Mouse (Mus musculus) heart, postnatal 0 days (tissue): ENCODE results near the gene Tmem120a. TPM values are rescaled to one million over a fixed set of nuclear protein-coding genes. Genes with fewer than 3 reads are reported as not detected.

Source experiments
- ATAC-seq: fragments of 200-750 bp; cut with Nextera tagmentation; 2 replicates; pipeline ENCODE4 v1.8.0; 2017; ENCODE audit warnings: low read depth, moderate number of reproducible peaks, moderate library complexity; ENCODE audit not compliant: insufficient read depth
- DNase-seq: peaks from one replicate; pipeline ENCODE4 v3.0.0-alpha.2; 2016; ENCODE audit warnings: low spot score
- H3K27ac ChIP-seq: fragments of 300-500 bp; sonication (generic); 2 replicates; pipeline ENCODE4 v1.5.1; 2014; ENCODE audit warnings: low read depth, mild to moderate bottlenecking
- H3K27me3 ChIP-seq: fragments of 300-500 bp; sonication (generic); 2 replicates; pipeline ENCODE4 v1.6.1; 2014; ENCODE audit warnings: low read length, mixed read lengths; ENCODE audit not compliant: control insufficient read depth, insufficient read depth
- H3K36me3 ChIP-seq: fragments of 300-500 bp; sonication (generic); replicated peaks from 2 replicates; pipeline ENCODE4 v1.6.1; 2014; ENCODE audit warnings: low read length, mixed read lengths; ENCODE audit not compliant: control insufficient read depth, insufficient read depth
- H3K4me1 ChIP-seq: fragments of 300-500 bp; sonication (generic); 2 replicates; pipeline ENCODE4 v1.6.1; 2014; ENCODE audit warnings: antibody characterized with exemption; ENCODE audit not compliant: control insufficient read depth, insufficient read depth
- H3K4me2 ChIP-seq: fragments of 300-500 bp; sonication (generic); 2 replicates; pipeline ENCODE4 v1.6.1; 2014; ENCODE audit warnings: low read depth, mild to moderate bottlenecking, low read length, moderate library complexity
- H3K4me3 ChIP-seq: fragments of 300-500 bp; sonication (generic); 2 replicates; pipeline ENCODE4 v1.5.1; 2014; ENCODE audit warnings: low read depth, low read length
- H3K9ac ChIP-seq: fragments of 300-500 bp; sonication (generic); replicated peaks from 2 replicates; pipeline ENCODE4 v1.6.1; 2014; ENCODE audit warnings: low read depth, low read length, mixed read lengths
- H3K9me3 ChIP-seq: fragments of 300-500 bp; sonication (generic); replicated peaks from 2 replicates; pipeline ENCODE4 v1.6.1; 2016; ENCODE audit warnings: low read length; ENCODE audit not compliant: control insufficient read depth
- CTCF ChIP-seq: IDR thresholded peaks from 2 replicates; pipeline ENCODE4 v1.5.1; 2016; ENCODE audit warnings: antibody characterized with exemption, control low read depth, low read depth
- EP300 ChIP-seq: IDR thresholded peaks from 2 replicates; pipeline ENCODE4 v1.6.1; 2016; ENCODE audit warnings: antibody characterized with exemption, low read depth
- WGBS: fragments of 180-500 bp; shearing (Covaris S2); extraction: QIAGEN DNeasy Blood & Tissue Kit; methylation state at CpG from one replicate; pipeline ENCODE4 v1.1.7; 2014; 5-methylcytosine and 5-hydroxymethylcytosine counted together
- polyA plus RNA-seq: library from polyadenylated mRNA; unstranded; fragments of >200 nt; fragmentation: Nextera tagmentation; extraction: Ambion mirVana; gene quantifications from 2 replicates; pipeline ENCODE4 v1.2.1, GENCODE M21; 2015
- total RNA-seq: library from RNA; depleted of rRNA; stranded (reverse); fragments of >200 nt; gene quantifications from 2 replicates; pipeline ENCODE4 v1.2.3, GENCODE M21; 2014; ENCODE audit warnings: low replicate concordance

Gene Tmem120a
- total and polyA plus RNA-seq, 2 experiments from 2014 or later = 25.6 to 34.2 TPM

- Histone ChIP-seq H3K36me3 (no peaks in the 10 kb centered on the region), H3K4me3 (no peak overlapping the region), H3K9ac (no peak overlapping the region), H3K4me1 (no peaks in the 10 kb centered on the region), H3K9me3 (peaks cover 6% of the 10 kb centered on the region; the same call in 1 of the 2 replicates), H3K4me2 (no peak overlapping the region), H3K27me3 (no peaks in the 10 kb centered on the region), H3K27ac (no peak overlapping the region)
- no peak for ATAC-seq
- WGBS = 39% methylated on average over 1 of the region's 1 CpGs
- TF ChIP-seq CTCF = no peak
- no peak for TF ChIP-seq EP300
- no peak for DNase-seq
Measured at GRCm38 (mm10) chr5:135751041-135751440, 6.8 kb upstream of the Tmem120a start.

GRCm38 (mm10) chr5:135744742-135745141, 494 bp upstream of the Tmem120a start:
- 21% methylated on average over 12 of the region's 12 CpGs for WGBS
- TF ChIP-seq EP300 (no peak), CTCF (no peak)
- Histone ChIP-seq H3K9me3 (peaks cover 6% of the 10 kb centered on the region; the same call in 1 of the 2 replicates), H3K36me3 (peaks cover 15% of the 10 kb centered on the region), H3K4me2 (peak overlapping the region; percentile 93), H3K27me3 (no peaks in the 10 kb centered on the region), H3K27ac (peak overlapping the region; percentile 84), H3K4me1 (0 out of 2 replicates have a peak, but pooled peaks cover 17% of the 10 kb centered on the region), H3K4me3 (peak overlapping the region; percentile 92), H3K9ac (peak overlapping the region; percentile 17; the same call in 1 of the 2 replicates)
- ATAC-seq (peak; percentile 12; the same call in 1 of the 2 replicates), DNase-seq (no peak)

GRCm38 (mm10) chr5:135742941-135743740, 1.1 kb downstream of the Tmem120a start:
- TF ChIP-seq CTCF (no peak), EP300 (no peak)
- Histone ChIP-seq H3K4me1 (0 out of 2 replicates have a peak, but pooled peaks cover 17% of the 10 kb centered on the region), H3K36me3 (peaks cover 18% of the 10 kb centered on the region), H3K27me3 (no peaks in the 10 kb centered on the region), H3K9me3 (peaks cover 6% of the 10 kb centered on the region; the same call in 1 of the 2 replicates), H3K9ac (peak overlapping the region; percentile 85), H3K27ac (peak overlapping the region; percentile 84; the same call in 1 of the 2 replicates), H3K4me2 (peak overlapping the region; percentile 93), H3K4me3 (peak overlapping the region; percentile 92)
- peak; percentile 57 for DNase-seq
- ATAC-seq = peak; percentile 31
- WGBS = 22% methylated on average over 18 of the region's 18 CpGs

GRCm38 (mm10) chr5:135742156-135742555, 2.1 kb downstream of the Tmem120a start:
- DNase-seq (no peak), ATAC-seq (no peak)
- 0 out of 2 replicates have a peak, but pooled peaks cover 17% of the 10 kb centered on the region for H3K4me1 ChIP-seq
- no peak overlapping the region for H3K9ac ChIP-seq
- H3K4me2 ChIP-seq = no peak overlapping the region
- H3K9me3 ChIP-seq = no peaks in the 10 kb centered on the region
- H3K27me3 ChIP-seq = no peaks in the 10 kb centered on the region
- H3K4me3 ChIP-seq = no peak overlapping the region
- H3K36me3 ChIP-seq = peaks cover 18% of the 10 kb centered on the region
- TF ChIP-seq CTCF (no peak), EP300 (no peak)
- H3K27ac ChIP-seq = no peak overlapping the region
- WGBS = 51% methylated on average over 10 of the region's 10 CpGs

- no peak for TF ChIP-seq EP300
- TF ChIP-seq CTCF = no peak
- H3K27me3 ChIP-seq = no peaks in the 10 kb centered on the region
- no peak overlapping the region for H3K4me3 ChIP-seq
- no peaks in the 10 kb centered on the region for H3K9me3 ChIP-seq
- no peak for ATAC-seq
- H3K9ac ChIP-seq = no peak overlapping the region
- 16% methylated on average over 6 of the region's 6 CpGs for WGBS
- DNase-seq = no peak
- H3K27ac ChIP-seq = no peak overlapping the region
- 0 out of 2 replicates have a peak, but pooled peaks cover 6% of the 10 kb centered on the region for H3K4me1 ChIP-seq
- no peak overlapping the region for H3K4me2 ChIP-seq
- peaks cover 54% of the 10 kb centered on the region for H3K36me3 ChIP-seq
Measured at GRCm38 (mm10) chr5:135738266-135738665, 6.0 kb downstream of the Tmem120a start.
